Mouse (Mus musculus): Measurements from ENCODE around the gene Cdc37l1.

Cdc37l1 gene

DNA sequence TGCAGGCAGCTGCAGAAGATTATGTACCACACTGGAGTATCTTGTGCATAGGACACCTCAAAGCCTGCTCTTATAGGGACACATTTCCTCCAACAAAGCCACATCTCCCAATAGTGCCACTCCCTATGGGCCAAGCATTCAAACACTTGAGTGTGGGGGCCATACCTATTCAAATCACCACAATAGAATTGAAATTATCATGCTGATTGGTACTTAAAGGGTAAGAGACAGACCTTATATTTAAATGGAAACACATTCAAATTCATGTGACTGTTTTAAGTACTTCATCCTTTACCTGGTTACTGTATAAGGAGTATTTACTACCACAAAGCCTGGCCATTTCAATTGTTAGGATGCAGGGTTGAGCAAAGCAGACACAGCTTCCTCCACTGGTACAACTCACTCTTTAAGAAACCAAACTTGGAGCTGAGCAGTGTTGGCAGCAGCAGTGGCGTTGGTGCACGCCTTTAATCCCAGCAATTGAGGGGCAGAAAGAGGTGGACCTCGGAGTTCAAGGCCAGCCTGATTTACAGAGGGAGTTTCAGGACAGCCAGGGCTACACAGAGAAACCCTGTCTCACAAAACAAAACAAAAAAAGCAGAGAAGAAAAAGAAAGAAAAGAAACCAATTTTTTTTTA lies 18.0 kb downstream of the Cdc37l1 start:
- DNase-seq (ENCODE audit: low spot score): no peak

GRCm38 (mm10) chr19:29009046-29009445 lies 18.9 kb downstream of the Cdc37l1 start:
- no peak for DNase-seq (ENCODE audit: low spot score)

- DNase-seq (ENCODE audit: low spot score): peak; percentile 41
Measured at GRCm38 (mm10) chr19:29011355-29011990, 21.3 kb downstream of the Cdc37l1 start.

DNA sequence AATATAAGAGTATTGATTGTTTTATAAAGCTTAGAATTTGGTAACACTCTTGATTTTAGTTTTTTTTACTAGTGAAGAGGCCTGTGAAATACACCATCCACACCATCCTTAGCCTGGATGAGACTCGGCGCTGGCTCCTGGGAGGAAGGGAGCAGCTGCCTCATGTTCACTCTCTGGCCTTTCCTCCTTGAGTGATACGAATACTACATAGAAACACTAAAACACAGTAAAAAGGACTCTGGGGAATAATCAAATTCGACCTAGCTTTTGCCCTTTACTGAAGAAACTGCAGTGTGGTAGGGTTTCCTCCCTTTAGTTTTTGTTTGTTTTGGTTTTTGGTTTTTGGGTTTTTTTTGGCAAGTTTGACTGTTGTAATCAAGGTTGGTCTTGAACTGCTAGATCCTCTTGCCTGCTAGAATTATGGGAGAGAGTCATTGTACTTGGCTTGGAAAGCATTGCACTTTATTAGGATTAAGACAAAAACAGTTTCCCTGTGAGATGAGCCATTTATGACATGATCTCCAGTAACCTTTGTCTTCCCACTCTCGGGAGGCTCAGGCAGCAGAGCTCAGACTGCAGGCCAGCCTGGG lies 24.4 kb downstream of the Cdc37l1 start:
- DNase-seq (ENCODE audit: low spot score): no peak

- no peak for DNase-seq (ENCODE audit: low spot score)
Measured at GRCm38 (mm10) chr19:29015410-29016203, 25.5 kb downstream of the Cdc37l1 start.

- DNase-seq (ENCODE audit: low spot score): no peak
Measured at GRCm38 (mm10) chr19:29016204-29016765, 26.1 kb downstream of the Cdc37l1 start.

DNA sequence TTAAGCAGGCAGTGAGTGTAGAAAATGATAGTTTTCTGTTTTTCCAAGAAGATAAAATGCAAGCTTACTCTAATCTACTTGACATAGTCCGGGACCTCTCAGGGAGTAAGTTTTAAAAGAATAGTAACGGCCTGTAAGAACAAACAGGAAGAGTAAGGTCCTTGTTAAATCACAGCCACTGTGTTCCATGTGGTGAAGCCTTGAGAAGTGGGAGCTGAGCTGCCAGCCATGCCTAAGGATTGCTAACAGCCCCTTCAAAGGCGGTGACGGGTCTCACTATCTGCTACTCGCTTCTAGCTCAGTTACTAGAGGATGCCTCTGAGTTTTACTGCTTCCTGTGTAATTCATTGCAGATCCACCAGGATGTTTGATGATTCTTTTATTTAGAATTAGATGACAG lies 26.6 kb downstream of the Cdc37l1 start:
- no peak for DNase-seq (ENCODE audit: low spot score)

DNA sequence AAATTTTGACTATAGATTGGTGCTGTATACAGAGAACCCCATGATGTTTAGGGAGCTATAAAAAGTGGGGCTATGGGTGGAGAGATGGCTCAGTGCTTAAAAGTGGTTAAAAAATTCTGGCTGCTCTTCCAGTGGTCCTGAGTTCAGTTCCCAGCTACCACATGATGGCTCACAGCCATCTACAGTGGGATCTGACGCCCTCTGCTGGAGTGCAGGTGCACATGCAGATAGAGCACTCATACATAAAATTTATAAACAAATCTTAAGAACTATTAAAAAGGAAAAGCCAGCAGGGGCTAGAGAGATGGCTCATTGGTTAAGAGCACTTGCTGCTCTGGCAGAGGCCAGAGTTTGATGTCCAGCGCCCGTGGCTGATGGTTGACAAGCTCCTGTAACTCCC lies 29.5 kb downstream of the Cdc37l1 start:
- no peak for DNase-seq (ENCODE audit: low spot score)

- no peak for DNase-seq (ENCODE audit: low spot score)
Measured at GRCm38 (mm10) chr19:29021754-29022345, 31.7 kb downstream of the Cdc37l1 start.

GRCm38 (mm10) chr19:29024391-29024947 lies 34.3 kb downstream of the Cdc37l1 start:
- DNase-seq (ENCODE audit: low spot score): peak; percentile 74

DNA sequence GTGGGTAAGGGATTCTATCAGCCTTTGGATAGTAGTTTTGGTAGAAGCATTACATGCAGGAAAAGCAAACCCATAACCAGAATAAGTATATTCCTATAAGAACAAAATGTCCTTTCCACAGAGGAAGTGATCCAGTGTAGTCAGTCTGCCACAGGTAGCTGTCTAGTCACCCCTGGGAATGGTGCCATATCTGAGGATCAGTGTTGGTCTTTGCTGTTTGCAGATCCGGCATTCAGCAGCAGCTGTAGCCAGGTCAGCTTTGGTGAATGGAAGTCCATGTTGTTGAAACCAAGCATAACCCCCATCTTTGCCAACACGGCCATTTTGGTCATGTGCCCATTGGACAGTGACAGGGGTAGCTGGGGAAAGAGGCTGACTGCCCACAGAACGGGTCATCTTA lies 41.6 kb downstream of the Cdc37l1 start:
- DNase-seq (ENCODE audit: low spot score): no peak

DNA sequence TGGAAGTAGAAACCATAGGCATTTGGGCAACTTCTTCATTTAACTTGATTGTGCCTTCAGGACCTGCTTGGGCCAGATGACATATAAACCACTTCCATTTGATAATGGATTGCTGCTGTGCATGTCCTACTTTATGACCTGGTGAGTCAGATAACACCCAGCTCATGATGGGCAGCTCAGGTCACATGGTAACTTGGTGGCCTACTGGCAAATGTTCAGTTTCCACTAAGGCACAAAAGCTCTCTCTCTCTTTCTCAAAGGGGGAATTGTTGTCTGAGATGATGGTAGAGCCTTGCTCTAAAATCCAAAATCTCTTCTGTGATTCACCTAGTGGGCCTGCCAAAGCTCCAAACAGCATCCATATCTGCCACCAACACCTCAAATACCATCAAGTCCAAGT lies 42.5 kb downstream of the Cdc37l1 start:
- DNase-seq (ENCODE audit: low spot score): no peak

GRCm38 (mm10) chr19:29037026-29037425 lies 46.9 kb downstream of the Cdc37l1 start:
- no peak for DNase-seq (ENCODE audit: low spot score)

- no peak for DNase-seq (ENCODE audit: low spot score)
Measured at GRCm38 (mm10) chr19:29037541-29037940, 47.4 kb downstream of the Cdc37l1 start.

GRCm38 (mm10) chr19:29039334-29039733 lies 49.2 kb downstream of the Cdc37l1 start:
- no peak for DNase-seq (ENCODE audit: low spot score)

DNA sequence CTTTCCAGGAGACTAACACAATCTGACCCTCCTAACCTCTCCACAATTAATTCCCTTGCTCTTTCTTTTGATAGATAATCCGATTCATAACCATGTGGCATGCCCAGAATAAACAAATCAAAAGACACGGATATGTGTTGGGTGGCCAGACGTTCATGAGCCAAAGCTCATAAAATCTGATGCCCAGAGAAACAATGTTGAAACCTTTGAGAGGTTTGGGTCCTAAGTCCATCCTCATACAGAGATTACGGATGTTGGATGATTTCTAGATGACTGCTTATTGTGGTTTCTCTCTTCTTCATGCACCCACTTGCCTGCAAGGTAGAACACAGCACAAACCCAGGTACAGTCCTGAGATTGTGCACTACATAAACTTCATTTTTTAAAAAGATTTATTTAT lies 50.1 kb downstream of the Cdc37l1 start:
- no peak for DNase-seq (ENCODE audit: low spot score)

- no peak for DNase-seq (ENCODE audit: low spot score)
Measured at GRCm38 (mm10) chr19:29042143-29042542, 52.0 kb downstream of the Cdc37l1 start.

DNA sequence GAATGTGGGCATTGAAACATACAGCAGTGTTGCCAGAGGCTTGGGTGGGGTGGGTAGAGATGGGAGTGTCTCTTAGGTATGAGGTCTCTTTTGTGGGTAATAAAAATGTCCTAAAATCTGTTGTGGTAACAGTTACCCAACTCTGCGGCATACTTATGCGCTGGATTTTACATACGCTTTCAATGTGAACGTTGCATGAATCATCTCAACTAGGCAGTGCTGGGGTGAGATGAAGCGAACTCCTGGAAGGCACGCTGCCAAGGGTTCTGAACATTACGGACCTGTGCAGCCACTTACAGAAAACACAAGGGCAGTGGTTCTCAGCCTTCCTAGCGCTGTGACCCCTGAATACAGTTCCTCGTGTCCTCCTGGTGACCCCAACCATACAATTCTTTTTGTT lies 52.5 kb downstream of the Cdc37l1 start:
- DNase-seq (ENCODE audit: low spot score): no peak

DNA sequence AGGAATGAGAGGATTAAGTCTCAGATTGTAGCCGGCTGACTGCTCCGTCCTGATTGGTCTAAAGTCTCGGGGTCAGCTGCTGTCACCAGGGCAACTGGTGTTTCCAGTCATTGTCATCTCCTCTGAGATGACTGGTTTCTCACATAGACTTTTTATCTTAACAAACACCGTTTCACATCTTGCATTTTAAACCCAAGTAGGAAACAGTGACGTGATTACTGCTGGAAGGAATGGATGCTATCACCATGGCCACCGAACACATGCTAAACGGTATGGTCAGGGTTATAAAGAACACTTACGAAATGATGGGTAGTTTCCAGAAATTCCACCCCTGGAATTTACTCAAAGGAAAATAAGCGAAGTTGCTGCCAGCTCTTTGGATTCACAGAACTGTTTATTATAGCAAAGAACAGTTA lies 54.2 kb downstream of the Cdc37l1 start:
- no peak for DNase-seq (ENCODE audit: low spot score)

GRCm38 (mm10) chr19:29045369-29045768 lies 55.2 kb downstream of the Cdc37l1 start:
- DNase-seq (ENCODE audit: low spot score): no peak

DNA sequence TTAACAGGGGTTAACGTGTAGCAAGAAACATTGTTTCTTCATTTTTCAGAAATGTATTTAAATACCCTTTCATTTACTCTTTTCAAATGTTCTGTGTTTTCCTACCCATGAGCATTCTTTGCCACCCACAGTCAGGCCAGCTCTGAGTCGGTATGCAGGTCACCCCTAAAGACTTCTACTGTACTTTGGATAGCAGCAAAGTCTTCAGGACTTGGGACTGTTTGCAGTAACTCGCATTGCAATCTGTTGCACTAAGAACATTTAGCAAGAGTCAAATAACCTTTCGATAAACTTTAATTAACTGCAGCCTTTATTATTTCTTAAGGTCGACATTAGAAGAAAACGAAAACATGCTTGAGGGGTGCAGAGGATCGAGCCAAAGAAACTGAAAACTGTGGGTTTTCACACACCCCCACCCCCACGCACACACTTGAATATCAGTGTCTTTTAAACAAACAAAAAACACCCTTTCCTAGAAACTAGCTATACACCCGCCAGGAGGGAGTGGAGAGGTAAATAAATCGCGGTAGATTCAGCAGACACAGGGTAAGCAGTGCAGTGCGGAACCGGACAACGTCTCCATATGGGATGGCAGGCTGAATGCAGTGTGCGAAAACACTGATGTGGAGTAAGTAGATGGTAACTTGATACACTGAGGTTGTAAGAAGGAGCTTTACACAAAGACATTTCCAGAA lies 56.0 kb downstream of the Cdc37l1 start:
- DNase-seq (ENCODE audit: low spot score): no peak
